Mouse (Mus musculus) small intestine, adult 2 months (tissue): ENCODE data around the gene Prickle2.

Source experiments
- CTCF ChIP-seq: fragments of 200-500 bp; IDR thresholded peaks from 2 replicates; pipeline ENCODE4 v1.5.1; 2012; ENCODE audit warnings: low read depth, mild to moderate bottlenecking, control low read depth, inconsistent platforms, low read length, moderate library complexity, mixed read lengths; ENCODE audit not compliant: insufficient replicate concordance, insufficient read length; ENCODE audit errors: extremely low read depth
- POLR2A ChIP-seq: fragments of 200-500 bp; IDR thresholded peaks from 2 replicates; pipeline ENCODE4 v1.6.1; 2012; ENCODE audit warnings: low read depth, mild to moderate bottlenecking, control low read depth, inconsistent platforms, low read length, moderate library complexity

GRCm38 (mm10) chr6:92727351-92727986, 21.5 kb upstream of the Prickle2 start:
- TF ChIP-seq CTCF (no peak), POLR2A (no peak)
